Mouse (Mus musculus) spleen, adult 2 months (tissue): ENCODE data around the gene Rasal2. TPM values are rescaled to one million over a fixed set of nuclear protein-coding genes. Genes with fewer than 3 reads are reported as not detected.

Experiments used
- DNase-seq, 2 experiments: peaks; one replicate each; pipeline versions ENCODE4 v3.0.0 to v3.0.0-alpha.2; 2012 to 2021; ENCODE audit warnings: low spot score in 2 of 2, low read depth in 1 of 2
- H3K27ac ChIP-seq: fragments of 200-500 bp; 2 replicates; pipeline ENCODE4 v1.5.1; 2012; ENCODE audit warnings: low read length, inconsistent platforms; ENCODE audit not compliant: insufficient read depth
- H3K27me3 ChIP-seq: fragments of 200-500 bp; 2 replicates; pipeline ENCODE4 v1.6.1; 2012; ENCODE audit warnings: mild to moderate bottlenecking, moderate library complexity, low read length, inconsistent platforms; ENCODE audit not compliant: control insufficient read depth, insufficient read depth
- H3K36me3 ChIP-seq: fragments of 200-500 bp; 2 replicates; pipeline ENCODE4 v1.6.1; 2012; ENCODE audit warnings: mild to moderate bottlenecking, low read length, inconsistent platforms; ENCODE audit not compliant: control insufficient read depth, insufficient read depth
- H3K4me1 ChIP-seq: fragments of 200-500 bp; 2 replicates; pipeline ENCODE4 v1.6.1; 2011; ENCODE audit warnings: inconsistent platforms; ENCODE audit not compliant: control insufficient read depth, insufficient read depth, insufficient read length
- H3K4me3 ChIP-seq: fragments of 200-500 bp; 2 replicates; pipeline ENCODE4 v1.5.1; 2011; ENCODE audit warnings: mild to moderate bottlenecking, inconsistent platforms; ENCODE audit not compliant: insufficient read depth, insufficient read length; ENCODE audit errors: extremely low read depth
- CTCF ChIP-seq: fragments of 200-500 bp; IDR thresholded peaks from 2 replicates; pipeline ENCODE4 v1.5.1; 2011; ENCODE audit warnings: mild to moderate bottlenecking, inconsistent platforms; ENCODE audit not compliant: insufficient read depth, insufficient read length, insufficient replicate concordance; ENCODE audit errors: extremely low read depth
- POLR2A ChIP-seq: fragments of 200-500 bp; IDR thresholded peaks from 2 replicates; pipeline ENCODE4 v1.6.1; 2011; ENCODE audit warnings: low read depth, low read length, inconsistent platforms
- WGBS: fragments of 180-500 bp; shearing (Covaris S2); methylation state at CpG from one replicate; pipeline ENCODE4 v1.1.7; 2018; 5-methylcytosine and 5-hydroxymethylcytosine counted together
- polyA plus RNA-seq: library from polyadenylated mRNA; depleted of rRNA; stranded (reverse); fragments of >200 nt; gene quantifications from 2 replicates; pipeline ENCODE4 v1.2.3, GENCODE M21; 2012

Rasal2 gene
- polyA plus RNA-seq, 1 experiment: 1.1 TPM

GRCm38 (mm10) chr1:157110287-157110835 lies 302.0 kb downstream of the Rasal2 start:
- Histone ChIP-seq H3K27ac (no peak overlapping the region), H3K36me3 (no peaks in the 10 kb centered on the region), H3K27me3 (no peaks in the 10 kb centered on the region), H3K4me1 (no peaks in the 10 kb centered on the region), H3K4me3 (no peak overlapping the region)
- 75% methylated on average over 6 of the region's 6 CpGs for WGBS
- TF ChIP-seq POLR2A (no peak), CTCF (no peak)
- DNase-seq: no peak

GRCm38 (mm10) chr1:157108580-157108979 lies 303.8 kb downstream of the Rasal2 start, which contains the start of gene Tex35:
Gene Tex35, minus strand, starts transcription at chr1:157108680.
- Histone ChIP-seq H3K4me3 (no peak within 1 kb of the TSS), H3K4me1 (no peaks in the 10 kb centered on the region), H3K27ac (no peak within 1 kb of the TSS), H3K36me3 (no peaks in the 10 kb centered on the region), H3K27me3 (no peaks in the 10 kb centered on the region)
- TF ChIP-seq CTCF (no peak), POLR2A (no peak)
- no peak for DNase-seq
- WGBS: 92% methylated on average over 4 of the region's 4 CpGs

- Histone ChIP-seq H3K36me3 (no peaks in the 10 kb centered on the region), H3K4me1 (no peaks in the 10 kb centered on the region), H3K4me3 (no peak overlapping the region; the same call in 1 of the 2 replicates), H3K27me3 (no peaks in the 10 kb centered on the region), H3K27ac (no peak overlapping the region)
- WGBS: 20% methylated on average over 19 of the region's 19 CpGs
- no peak for TF ChIP-seq POLR2A
- TF ChIP-seq CTCF: no peak
- no peak for DNase-seq
Measured at GRCm38 (mm10) chr1:157101122-157101865, 311.1 kb downstream of the Rasal2 start.

GRCm38 (mm10) chr1:157095534-157095933 lies 316.9 kb downstream of the Rasal2 start:
- 51% methylated on average over 4 of the region's 4 CpGs for WGBS
- H3K4me3 ChIP-seq: no peak overlapping the region
- H3K4me1 ChIP-seq: no peaks in the 10 kb centered on the region; the same call in 1 of the 2 replicates
- H3K27ac ChIP-seq: no peak overlapping the region
- H3K27me3 ChIP-seq: no peaks in the 10 kb centered on the region
- no peaks in the 10 kb centered on the region for H3K36me3 ChIP-seq
- DNase-seq: no peak
- no peak for TF ChIP-seq POLR2A
- no peak for TF ChIP-seq CTCF

- H3K36me3 ChIP-seq: no peaks in the 10 kb centered on the region
- no peak for DNase-seq
- WGBS: 88% methylated on average over 1 of the region's 1 CpGs
- H3K27ac ChIP-seq: no peak overlapping the region
- H3K4me1 ChIP-seq: no peaks in the 10 kb centered on the region; the same call in 1 of the 2 replicates
- H3K4me3 ChIP-seq: no peak overlapping the region
- H3K27me3 ChIP-seq: no peaks in the 10 kb centered on the region
- TF ChIP-seq POLR2A (no peak), CTCF (no peak)
Measured at GRCm38 (mm10) chr1:157092622-157093021, 319.8 kb downstream of the Rasal2 start.

- Histone ChIP-seq H3K4me1 (no peaks in the 10 kb centered on the region; the same call in 1 of the 2 replicates), H3K27me3 (no peaks in the 10 kb centered on the region), H3K27ac (no peak overlapping the region), H3K4me3 (no peak overlapping the region), H3K36me3 (no peaks in the 10 kb centered on the region)
- TF ChIP-seq CTCF: no peak
- no peak for TF ChIP-seq POLR2A
- 70% methylated on average over 4 of the region's 4 CpGs for WGBS
- no peak for DNase-seq
Measured at GRCm38 (mm10) chr1:157092140-157092539, 320.3 kb downstream of the Rasal2 start.

- Histone ChIP-seq H3K36me3 (no peaks in the 10 kb centered on the region), H3K27me3 (no peaks in the 10 kb centered on the region), H3K4me1 (no peaks in the 10 kb centered on the region; the same call in 1 of the 2 replicates), H3K4me3 (no peak overlapping the region), H3K27ac (no peak overlapping the region)
- no peak for TF ChIP-seq CTCF
- no peak for TF ChIP-seq POLR2A
- DNase-seq: no peak
- 87% methylated on average over 3 of the region's 3 CpGs for WGBS
Measured at GRCm38 (mm10) chr1:157090835-157091234, 321.6 kb downstream of the Rasal2 start.
